Mouse (Mus musculus): ENCODE results near the gene Atrx.
A peak's percentile ranks its signal among the peaks of the same experiment; 100 is the strongest.

Gene Atrx

GRCm38 (mm10) chrX:105767932-105768331 lies 161.3 kb downstream of the Atrx start:
- DNase-seq (ENCODE audit: low read depth, low spot score), result no peak

GRCm38 (mm10) chrX:105767177-105767764 lies 161.9 kb downstream of the Atrx start:
- peak; percentile 16 for DNase-seq (ENCODE audit: low read depth, low spot score)

GRCm38 (mm10) chrX:105766013-105766412 lies 163.2 kb downstream of the Atrx start:
- DNase-seq (ENCODE audit: low read depth, low spot score), result no peak

GRCm38 (mm10) chrX:105765005-105765706 lies 164.0 kb downstream of the Atrx start:
- DNase-seq (ENCODE audit: low read depth, low spot score), result peak; percentile 18

- DNase-seq (ENCODE audit: low read depth, low spot score), result peak; percentile 31
Observed at GRCm38 (mm10) chrX:105764162-105765004, 164.8 kb downstream of the Atrx start, which contains the start of gene Fgf16. TSS of gene Fgf16 (plus strand) at chrX:105764279.

GRCm38 (mm10) chrX:105763612-105764011 lies 165.6 kb downstream of the Atrx start:
- DNase-seq (ENCODE audit: low read depth, low spot score), result peak; percentile 31

- peak; percentile 24 for DNase-seq (ENCODE audit: low read depth, low spot score)
Observed at GRCm38 (mm10) chrX:105762847-105763527, 166.2 kb downstream of the Atrx start.

Measured in ZHBTc4 (cell line).